Mouse (Mus musculus): Measurements from ENCODE around the gene Ackr4. TPM values are rescaled to one million over a fixed set of nuclear protein-coding genes. Genes with fewer than 3 reads are reported as not detected.

Gene Ackr4
- total RNA-seq, 2 experiments from 2014 or later: 0.64 to 0.94 TPM

DNA sequence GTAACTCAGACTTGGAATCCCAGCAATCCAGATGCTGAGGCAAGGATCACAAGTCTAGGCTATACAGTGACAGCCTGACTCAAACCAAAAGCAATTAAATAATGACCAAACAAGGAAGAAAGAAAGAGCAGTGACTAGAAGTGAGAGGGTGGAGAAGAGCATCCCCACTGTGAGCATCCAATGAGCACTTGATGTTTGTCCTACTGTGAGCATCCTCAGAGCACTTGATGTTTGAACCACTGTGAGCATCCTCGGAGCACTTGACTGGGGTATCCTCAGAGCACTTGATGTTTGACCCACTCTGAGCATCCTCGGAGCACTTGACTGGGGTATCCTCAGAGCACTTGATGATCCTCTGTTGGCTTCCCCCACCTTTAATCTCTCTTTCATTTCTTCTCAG is 21.7 kb downstream of the Ackr4 start:
- DNase-seq: no peak

DNA sequence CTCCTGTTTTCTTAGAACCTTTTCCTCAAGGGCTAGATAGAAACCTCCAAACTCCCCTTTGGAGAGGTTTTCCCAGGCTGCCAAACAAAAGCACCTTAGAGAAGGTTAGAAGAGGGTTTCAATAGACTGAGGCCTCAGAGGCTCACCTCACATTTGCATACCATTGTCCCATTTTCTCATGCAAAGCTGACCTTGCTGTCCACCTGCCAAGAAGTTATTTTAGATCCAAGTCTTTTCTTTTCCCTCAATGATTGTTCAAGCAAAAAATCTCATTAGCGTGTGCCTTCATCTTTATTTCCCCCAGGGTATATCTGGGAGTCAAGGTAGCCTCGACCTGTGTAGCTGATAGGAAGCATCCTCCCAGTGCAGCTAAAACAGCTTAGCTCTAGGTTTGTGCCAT is 23.8 kb downstream of the Ackr4 start:
- no peak for DNase-seq

DNA sequence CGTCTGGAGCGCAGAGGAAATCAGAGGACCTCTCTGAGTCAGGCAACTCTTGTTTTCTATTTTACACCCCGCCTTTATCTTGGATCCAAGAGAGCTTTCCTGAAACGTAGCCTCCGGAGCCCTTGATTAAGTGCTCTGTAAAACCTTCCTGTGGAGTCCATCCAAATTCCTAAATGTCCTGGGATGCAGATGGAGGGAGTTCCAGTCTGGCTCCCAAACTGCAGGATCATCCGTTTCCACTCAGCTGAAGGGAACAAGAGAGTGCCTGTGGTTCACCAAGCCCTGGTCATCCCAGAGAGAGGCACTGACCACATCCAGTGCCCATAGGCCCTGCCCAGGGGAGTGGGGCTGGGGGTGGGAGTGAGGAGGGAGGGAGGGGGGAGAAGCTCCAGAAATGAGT is 24.4 kb downstream of the Ackr4 start:
- DNase-seq: peak; percentile 20

DNA sequence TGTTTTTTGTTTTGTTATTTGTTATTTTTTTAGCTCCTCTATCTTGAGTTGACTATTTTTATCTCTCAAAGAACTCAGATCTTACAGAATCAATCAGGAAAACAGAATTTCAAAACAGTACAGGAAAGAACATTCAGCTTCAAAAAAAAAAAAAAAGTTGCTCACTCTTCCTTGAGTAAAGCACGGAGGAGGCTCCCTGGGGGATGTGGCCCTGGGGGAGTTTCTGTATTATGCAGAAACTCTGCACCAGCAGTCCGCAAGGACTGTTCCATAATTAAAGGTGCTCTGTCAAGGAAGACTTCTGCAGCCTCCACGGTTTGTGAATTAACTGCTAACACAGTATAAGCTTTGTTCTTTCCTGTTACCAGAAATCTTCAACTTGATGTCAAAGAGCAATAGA is 25.3 kb downstream of the Ackr4 start:
- no peak for DNase-seq

DNA sequence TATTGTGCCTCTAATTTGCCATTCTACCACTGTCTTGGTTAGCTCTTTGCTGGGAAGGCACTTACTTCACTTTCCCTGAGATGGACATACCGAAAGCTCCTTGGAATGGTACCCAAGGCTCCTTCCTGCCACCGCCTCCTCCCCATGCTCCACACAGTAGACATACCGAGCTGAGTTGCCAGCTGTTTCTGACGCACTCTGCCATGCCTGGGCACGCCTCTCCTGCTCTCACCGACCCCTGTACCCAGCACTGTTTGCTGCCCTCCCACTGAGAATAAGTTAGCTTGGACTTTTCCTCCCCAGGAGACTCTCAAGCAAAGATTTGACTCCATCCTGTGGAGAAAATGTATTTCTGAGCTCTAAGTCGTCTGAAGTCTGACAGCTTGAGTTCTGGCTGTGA is 25.9 kb downstream of the Ackr4 start:
- DNase-seq: no peak

DNA sequence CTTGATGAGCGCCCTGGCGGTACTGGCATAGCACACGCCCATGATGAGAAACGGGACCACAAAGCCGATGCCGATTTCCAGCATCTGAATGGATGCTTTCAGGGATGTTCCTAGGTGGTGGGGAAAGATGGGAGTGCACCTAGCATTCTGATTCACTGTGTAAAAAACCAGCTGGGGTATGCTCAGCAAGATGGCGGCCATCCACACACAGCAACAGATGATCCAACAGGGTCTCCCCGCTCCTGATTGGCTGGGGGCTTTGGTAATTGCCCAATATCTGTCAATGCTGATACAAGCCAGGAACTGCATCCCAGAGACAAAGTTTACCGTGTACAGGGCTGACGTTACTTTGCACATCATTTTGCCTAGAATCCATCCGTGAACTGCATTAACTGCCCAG is 27.7 kb downstream of the Ackr4 start:
- DNase-seq: no peak

DNA sequence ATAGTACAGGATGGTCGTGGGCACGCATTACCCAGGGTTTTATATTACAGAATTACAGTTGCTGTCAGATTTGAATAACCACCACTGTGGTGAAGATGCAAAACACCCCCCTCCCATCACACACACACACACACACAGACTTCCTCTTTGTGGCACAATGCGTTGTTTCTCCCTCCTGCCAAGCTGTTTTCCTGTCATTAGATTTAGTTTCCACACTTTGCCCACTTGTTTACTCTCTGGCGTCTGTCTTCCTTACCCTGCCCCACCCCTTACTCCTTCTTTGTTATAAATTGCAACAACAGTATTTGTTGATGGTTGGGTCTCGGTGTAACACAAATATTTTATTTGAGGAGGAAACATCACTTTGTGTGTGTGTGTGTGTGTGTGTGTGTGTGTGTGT is 28.5 kb downstream of the Ackr4 start:
- DNase-seq: no peak

DNA sequence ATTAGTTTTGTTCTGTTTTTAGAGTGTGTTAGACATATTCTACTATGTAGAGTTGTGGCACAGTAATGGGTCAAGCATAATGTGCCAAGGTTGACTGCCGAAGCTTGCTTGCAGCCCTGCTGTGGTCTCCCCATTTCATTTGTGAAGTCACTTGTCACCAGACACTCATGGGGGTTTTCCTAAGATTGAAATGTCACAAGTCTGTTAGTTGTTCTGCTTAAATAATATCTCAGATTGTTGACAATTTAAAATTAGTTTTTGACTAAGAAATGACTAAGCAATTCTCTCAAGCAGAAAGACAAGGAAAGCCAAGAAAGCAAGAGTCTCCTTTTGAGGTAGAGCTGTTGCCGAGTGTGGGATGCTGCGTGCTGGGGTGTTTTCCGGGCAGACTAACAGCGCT is 33.8 kb downstream of the Ackr4 start:
- DNase-seq: no peak

DNA sequence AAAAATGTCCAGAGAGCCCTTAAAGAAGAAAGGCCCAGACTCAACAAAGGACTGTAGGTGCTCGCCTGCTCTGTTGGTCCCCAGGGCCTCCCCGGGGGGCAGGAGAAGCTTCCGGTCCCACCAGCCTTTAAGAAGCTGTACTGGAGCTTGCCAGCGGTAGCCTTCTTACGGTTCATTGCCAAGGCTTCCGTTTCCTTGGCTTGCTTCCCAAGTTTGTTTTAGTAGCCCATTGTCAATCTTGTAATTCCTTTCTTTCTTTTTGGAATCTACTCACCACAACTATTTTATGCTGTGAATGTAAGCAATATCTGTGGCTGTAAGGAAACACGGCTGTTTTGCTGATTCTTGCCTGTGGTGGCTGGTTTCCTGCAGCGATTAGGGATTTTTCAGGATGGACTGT is 38.2 kb downstream of the Ackr4 start:
- DNase-seq: no peak

DNA sequence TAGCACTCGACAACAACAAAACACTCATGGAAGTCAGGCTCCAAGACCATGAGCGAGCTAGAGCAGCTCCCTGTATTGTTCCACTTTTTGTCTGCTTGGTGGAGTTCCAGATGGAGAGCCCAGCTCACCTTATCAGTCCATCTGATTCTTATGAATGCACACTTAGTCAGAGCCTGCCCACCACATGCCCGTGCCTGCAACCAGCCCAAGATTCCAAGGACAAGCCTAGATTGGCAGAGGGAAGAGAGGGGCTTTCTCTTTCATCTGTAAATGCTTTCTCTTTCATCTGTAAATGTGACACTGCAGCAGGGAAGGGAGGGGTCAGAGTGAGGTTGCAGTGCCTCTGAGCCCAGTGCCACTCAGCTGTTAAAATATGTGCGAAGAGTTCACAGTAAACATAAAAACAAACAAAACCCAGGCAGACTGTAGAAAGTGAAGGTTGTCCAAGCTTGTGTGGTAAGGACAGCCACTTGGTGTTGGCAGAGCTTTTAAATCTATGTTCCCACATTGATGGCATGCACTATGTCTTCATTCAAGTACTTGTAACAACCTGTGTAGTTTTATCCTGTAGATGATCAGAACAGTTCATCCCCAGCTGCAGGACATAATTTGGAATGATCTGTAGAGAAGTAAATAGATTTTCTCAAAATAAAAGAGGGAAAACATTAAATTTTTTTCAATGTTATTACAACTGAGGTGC is 40.9 kb downstream of the Ackr4 start:
- no peak for DNase-seq

DNA sequence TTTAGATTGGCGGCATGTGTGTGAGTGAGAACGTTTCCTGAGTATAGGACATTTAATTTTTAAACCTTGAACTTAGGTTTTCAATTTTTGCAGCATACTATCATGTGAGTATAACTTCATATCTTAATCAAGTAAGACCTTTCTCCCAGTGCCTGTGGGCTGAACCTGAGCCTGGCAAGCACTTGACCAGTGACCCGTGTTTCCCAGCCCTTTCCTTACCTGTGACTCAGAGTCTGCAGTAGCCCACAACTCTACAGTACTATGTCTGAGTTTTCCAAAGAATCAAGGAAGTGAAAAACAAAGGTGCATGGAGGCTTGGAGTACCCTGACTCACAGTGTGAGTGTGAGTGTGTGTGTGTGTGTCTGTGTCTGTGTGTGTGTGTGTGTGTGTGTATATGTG is 46.7 kb downstream of the Ackr4 start:
- no peak for DNase-seq

DNA sequence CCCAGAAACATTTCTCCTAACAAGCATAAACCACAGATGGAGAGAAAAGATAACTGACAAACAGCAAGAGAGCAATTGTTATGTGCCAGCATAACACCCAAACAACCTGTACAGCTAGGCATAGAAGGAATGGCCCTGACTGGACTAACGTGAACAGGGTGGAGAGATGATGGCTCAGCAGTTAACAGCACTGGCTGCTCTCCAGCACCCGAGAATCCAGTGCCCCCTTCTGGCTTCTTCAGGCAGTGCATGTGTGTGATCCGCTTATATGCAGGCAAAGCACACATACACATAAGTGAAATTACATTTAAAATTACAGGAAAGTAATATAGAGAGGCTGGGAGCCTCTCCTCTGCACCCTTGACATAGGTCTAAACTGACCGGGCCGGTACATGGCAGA is 47.4 kb downstream of the Ackr4 start:
- DNase-seq: no peak

DNA sequence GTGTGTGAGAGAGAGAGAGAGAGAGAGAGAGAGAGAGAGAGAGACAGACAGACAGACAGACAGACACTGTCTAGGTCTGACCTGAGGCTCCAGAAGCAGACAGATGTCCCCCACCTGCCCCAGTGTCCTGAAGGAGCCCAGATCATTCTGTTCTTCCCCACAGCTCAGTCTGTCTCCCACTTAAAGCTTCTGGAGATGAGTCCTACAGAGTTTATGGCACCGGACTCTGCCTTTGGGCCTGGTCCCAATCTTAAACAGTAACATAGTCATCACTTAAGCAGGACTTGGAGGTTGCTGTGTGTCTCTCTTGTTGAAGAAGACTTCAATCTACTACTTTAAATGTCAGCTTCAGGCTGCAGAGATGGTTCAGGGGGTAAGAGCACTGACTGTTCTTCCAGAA is 48.0 kb downstream of the Ackr4 start:
- no peak for DNase-seq

DNA sequence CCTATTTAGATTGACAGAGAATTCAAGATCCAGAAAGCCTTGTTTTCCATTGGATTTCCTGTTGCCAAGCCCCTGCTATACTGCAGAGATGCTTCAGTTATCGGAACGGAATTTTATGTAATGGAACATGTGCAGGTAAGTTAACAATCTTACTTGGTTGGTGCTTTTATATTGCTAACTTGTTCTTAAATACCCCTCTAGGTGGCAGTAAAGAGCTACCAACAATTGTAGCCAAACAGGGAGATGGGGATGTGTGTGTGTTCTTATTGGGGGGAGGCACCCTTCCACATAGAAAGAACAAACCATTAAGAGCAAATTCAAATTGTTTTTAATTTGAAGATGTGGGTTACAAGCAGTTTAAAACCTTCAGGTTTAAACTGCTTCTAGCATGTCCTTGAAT is 50.9 kb downstream of the Ackr4 start:
- no peak for DNase-seq

DNA sequence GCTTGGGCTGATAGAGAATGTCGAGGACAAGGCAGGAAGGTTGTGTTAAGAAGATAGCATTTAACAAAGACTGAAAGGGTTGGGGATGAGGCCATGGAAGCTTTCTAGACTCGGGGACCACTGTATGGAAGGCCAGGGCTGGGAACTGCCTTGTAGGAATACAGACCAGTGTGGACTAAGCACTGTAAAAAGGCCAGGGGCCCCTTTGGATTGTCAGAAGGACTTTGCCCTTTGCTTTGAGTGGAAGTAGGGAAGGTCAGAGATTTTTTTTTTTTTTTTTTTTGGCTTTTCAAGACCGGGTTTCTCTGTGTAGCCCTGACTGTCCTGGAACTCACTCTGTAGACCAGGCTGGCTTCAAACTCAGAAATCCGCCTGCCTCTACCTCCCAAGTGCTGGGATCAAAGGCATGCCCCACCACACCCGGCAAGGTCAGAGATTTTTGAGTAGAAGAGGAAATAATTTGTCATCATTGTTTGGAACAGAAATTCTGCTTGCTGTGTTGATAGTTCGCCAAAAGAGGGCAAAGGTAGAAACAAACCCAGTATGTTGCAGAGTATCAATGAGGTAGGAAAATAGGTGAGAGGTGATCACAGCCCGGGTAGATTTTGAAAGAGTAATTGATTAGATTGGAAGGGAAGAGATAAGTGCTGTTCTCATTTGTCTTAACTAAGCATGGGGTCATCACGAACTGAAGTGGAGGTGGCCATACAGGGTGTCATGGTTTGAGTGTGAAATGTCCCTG is 55.7 kb downstream of the Ackr4 start:
- DNase-seq: no peak

DNA sequence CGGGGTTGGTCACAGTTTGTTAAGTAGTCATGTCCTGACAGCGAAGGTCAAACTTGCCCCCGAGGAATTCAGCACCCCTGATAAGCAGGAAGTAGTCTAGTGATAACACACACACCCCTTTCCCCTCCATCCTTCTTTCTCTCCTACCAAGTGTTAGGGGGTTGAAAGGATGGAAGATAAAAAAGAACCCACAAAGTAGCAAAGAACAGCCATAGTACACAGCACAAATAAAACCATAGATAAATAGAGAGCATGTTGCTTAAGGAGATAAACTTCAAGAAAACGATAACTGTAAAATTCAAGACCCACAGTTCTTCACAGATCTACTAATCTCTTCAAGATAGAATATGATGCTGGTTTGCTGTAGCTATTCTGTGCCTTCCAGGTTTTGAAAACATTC is 56.5 kb downstream of the Ackr4 start:
- DNase-seq: no peak

DNA sequence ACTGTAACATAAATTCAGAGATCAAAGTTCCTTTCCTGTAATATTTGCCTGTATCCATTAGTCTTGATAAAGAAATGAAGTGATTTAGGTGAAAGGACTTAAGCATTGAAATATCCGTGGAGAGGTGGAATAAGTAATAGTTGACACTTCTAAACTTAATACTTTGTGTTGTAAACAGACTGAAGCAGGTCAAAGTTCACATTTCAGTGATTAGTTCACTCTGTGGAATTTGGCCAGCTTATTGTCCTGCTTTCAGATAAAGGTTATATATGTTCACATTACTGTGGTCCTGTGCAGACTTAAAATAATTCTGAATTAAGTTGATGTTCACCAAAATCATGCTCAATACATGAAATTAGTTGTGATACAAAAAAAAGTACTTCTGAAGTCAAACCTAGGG is 62.2 kb downstream of the Ackr4 start:
- DNase-seq: no peak

DNA sequence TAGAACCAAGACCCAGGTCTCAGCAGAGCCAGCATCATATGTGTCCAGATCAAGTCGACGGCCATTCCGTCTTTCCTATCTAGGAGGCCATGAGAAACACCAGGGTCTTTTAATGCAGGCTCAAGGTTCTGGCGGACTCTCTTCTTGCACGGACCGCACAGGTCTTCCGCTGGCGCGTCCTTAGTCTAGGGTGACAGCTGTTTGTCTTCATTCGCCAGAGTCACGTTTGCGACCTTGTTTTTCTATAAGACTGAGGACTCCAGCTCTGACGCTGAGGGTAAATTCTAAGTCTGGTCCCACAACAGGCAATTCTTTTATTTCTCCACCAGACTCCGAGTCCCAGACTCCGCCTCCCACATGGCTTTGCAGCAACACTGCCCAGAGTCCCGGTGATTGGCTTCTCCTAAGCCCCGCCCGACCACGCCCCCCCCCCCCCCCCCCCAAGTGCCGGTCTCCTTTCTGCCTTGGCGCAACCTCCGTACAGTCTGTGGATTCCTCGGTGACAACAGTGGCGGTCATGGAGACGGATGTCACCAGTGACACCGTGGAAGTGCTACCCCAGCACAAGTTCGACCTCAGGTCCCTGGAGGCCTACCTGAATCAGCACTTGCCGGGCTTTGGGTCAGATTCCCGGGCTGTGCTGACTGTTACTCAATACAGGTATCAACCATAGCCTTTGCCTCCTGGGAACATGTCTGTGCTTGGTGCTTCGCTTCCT is 63.3 kb downstream of the Ackr4 start, which contains the start of gene Acad11:
TSS of gene Acad11 (plus strand) at position 134 of the 718 bp plus-strand sequence.
- peak; percentile 83 for DNase-seq

DNA sequence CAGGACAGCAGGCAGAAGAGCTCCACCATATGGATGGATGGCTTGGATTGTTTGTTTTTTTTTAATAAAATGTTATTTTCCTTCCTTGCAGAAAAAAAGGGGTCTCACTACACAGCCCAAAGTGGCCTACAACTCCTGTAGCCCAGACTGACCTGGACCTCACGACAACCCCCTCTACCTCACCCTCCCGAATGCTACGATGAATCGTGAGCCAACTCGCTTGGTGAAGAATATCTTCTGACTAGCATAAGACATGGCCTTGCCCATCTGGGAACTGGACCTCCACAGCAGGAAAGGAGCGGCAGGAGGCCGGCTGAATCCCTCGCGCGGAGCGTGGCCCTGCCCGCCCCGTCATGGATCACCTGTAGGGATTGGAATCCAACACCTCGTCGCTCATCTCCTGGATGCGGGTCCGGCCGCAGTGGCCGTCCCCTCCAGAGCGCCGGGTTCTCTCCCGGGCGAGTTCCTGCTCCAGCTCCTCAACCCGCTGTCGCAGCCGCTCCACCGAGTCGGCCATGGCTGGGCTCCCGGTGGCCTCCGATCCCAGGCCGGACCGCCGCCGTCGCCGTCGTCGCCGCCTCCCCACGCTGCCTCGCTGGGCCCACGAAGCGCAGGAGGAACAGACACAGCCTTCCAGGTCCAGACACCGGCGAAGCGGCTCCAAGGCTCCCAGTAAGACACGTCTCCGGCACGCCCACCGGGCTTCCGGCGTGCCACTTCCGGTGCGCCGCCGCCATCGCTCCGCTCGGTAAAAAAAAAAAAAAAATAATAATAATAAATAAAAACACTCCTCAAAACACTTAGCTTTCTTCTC is 64.1 kb downstream of the Ackr4 start, which contains the start of gene Uba5:
TSS of gene Uba5 (minus strand) at position 705 of the 814 bp plus-strand sequence.
- DNase-seq: peak; percentile 60

DNA sequence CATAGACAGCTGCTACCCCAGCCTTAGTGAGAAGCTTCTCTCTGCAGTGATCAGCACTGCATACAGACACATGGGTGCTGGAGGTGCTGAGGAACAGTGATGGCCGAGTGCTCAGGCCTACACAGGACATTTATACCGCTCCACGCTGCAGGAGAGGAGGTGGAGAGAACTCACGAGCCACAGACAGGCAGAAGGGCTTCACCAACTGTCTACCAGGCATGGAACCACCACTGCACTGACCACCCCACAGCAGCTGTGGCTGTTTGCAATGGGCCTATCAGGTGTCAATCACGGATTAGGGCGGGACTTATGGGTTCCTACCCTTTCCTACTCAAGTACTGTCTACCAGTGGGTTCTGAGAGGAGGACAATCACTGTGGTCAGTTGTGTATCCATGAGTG is 75.7 kb downstream of the Ackr4 start:
- no peak for DNase-seq

DNA sequence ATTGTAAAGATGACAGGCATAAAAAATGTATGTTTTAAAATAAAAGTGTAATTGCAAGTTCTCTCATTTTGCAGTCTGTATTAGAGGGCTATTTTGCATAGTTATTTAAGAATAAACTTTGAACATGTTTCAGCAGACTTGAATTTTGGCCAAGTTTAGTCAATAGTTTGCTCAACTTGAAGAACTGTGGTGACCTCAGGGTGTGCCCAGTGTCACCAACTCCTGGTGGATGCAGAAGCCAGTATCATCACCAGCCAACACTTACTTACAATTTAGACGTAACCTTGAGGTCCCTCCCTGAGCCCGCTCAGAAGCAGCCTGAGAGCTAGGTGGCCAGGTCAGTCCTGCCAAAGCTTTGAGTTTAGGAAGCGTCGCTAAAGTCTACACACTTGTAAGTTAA is 83.1 kb downstream of the Ackr4 start:
- DNase-seq: no peak

DNA sequence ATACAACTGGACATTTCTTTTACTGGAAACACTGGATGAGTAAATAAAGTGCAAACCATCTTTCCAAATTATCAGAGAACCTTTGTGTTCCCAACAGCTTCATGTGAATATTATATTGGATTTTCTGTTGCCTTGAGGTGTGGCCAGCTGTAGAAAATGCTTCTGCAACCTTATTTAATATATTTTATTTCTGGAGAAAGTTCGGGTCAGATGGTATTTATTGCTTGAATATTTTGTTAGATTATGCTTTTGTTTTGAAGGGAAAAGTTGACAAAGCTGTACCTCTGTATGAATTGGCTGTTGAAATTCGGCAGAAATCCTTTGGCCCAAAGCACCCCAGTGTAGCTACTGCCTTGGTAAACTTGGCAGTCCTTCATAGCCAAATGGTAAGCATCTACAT is 86.4 kb downstream of the Ackr4 start, which contains the start of gene Gm28305:
TSS of gene Gm28305 (plus strand) at position 301 of the 400 bp plus-strand sequence.
- DNase-seq: no peak
